Mouse (Mus musculus): ENCODE data around the gene Ccnt1. TPM values are rescaled to one million over a fixed set of nuclear protein-coding genes. Genes with fewer than 3 reads are reported as not detected.
A peak's percentile ranks its signal among the peaks of the same experiment; 100 is the strongest.

Gene Ccnt1
- total and polyA plus RNA-seq, 2 experiments = 7.4 to 13.5 TPM

DNA sequence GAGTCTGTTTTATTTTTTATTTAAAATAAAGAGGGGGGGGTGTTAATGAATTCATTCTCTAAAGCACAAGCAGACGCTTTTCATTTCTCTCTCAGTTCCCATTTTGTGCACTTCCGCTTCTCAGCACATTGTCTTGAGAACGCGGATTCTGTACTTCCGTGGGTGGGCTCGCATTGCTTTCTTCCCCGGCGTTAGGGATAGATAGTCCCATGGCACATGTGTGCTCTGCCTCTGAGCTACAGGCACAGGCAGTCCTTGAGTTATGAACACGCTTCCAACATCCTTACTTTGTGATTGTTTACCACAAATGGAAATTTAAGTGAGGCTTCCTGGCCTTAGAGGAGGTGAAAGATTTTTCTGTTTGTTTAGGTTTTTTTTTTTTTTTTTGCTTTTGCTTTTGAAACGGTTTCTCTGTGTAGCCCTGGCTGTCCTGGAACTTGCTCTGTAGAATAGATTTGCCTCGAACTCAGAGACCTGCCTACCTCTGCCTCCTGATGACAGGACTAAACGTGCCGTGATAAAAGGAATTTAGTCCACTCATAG lies 59.3 kb downstream of the Ccnt1 start:
- peak; percentile 37 for DNase-seq (ENCODE audit: extremely low read depth, low read depth, low spot score)
- H3K36me3 ChIP-seq (ENCODE audit: control insufficient read depth, insufficient read depth, low read length) = no peaks in the 10 kb centered on the region
- no peaks in the 10 kb centered on the region for H3K79me2 ChIP-seq (ENCODE audit: control insufficient read depth, insufficient read depth, low read length)
- WGBS = 63% methylated on average over 13 of the region's 13 CpGs
- H3K4me1 ChIP-seq (ENCODE audit: control insufficient read depth, insufficient read depth, low read length) = no peaks in the 10 kb centered on the region
- H3K9ac ChIP-seq (ENCODE audit: low read depth, low read length) = no peak overlapping the region
- TF ChIP-seq POLR2A (IDR thresholded peaks at IDR 0.05; ENCODE audit: extremely low read depth, insufficient read depth, low read length) (no peak), CTCF (IDR thresholded peaks at IDR 0.05; ENCODE audit: low read depth, low read length) (no peak)
- no peaks in the 10 kb centered on the region for H3K27me3 ChIP-seq (ENCODE audit: control insufficient read depth, insufficient read depth, low read length)
- no peak overlapping the region for H3K4me3 ChIP-seq (ENCODE audit: insufficient read depth, low read depth, low read length)
- peak overlapping the region; percentile 61 for H3K27ac ChIP-seq (replicated peaks; ENCODE audit: insufficient read depth, low read depth, low read length)

GRCm38 (mm10) chr15:98510438-98511385 lies 60.0 kb downstream of the Ccnt1 start:
- WGBS = 28% methylated on average over 25 of the region's 25 CpGs
- peak; percentile 28 for DNase-seq (ENCODE audit: extremely low read depth, low read depth, low spot score)
- H3K27ac ChIP-seq (replicated peaks; ENCODE audit: insufficient read depth, low read depth, low read length) = peak overlapping the region; percentile 61
- H3K79me2 ChIP-seq (ENCODE audit: control insufficient read depth, insufficient read depth, low read length) = no peaks in the 10 kb centered on the region
- no peaks in the 10 kb centered on the region for H3K27me3 ChIP-seq (ENCODE audit: control insufficient read depth, insufficient read depth, low read length)
- H3K4me3 ChIP-seq (ENCODE audit: insufficient read depth, low read depth, low read length) = peak overlapping the region; percentile 42; the same call in 1 of the 2 replicates
- no peaks in the 10 kb centered on the region for H3K36me3 ChIP-seq (ENCODE audit: control insufficient read depth, insufficient read depth, low read length)
- TF ChIP-seq POLR2A (IDR thresholded peaks at IDR 0.05; ENCODE audit: extremely low read depth, insufficient read depth, low read length) (no peak), CTCF (IDR thresholded peaks at IDR 0.05; ENCODE audit: low read depth, low read length) (peak; percentile 88)
- H3K4me1 ChIP-seq (ENCODE audit: control insufficient read depth, insufficient read depth, low read length) = no peaks in the 10 kb centered on the region
- peak overlapping the region; percentile 58 for H3K9ac ChIP-seq (ENCODE audit: low read depth, low read length)

GRCm38 (mm10) chr15:98509387-98509786 lies 61.3 kb downstream of the Ccnt1 start:
- Histone ChIP-seq H3K9ac (ENCODE audit: low read depth, low read length) (no peak overlapping the region), H3K4me3 (ENCODE audit: insufficient read depth, low read depth, low read length) (no peak overlapping the region), H3K36me3 (ENCODE audit: control insufficient read depth, insufficient read depth, low read length) (no peaks in the 10 kb centered on the region), H3K27ac (replicated peaks; ENCODE audit: insufficient read depth, low read depth, low read length) (no peak overlapping the region), H3K27me3 (ENCODE audit: control insufficient read depth, insufficient read depth, low read length) (peaks cover 4% of the 10 kb centered on the region; the same call in 1 of the 2 replicates), H3K79me2 (ENCODE audit: control insufficient read depth, insufficient read depth, low read length) (no peaks in the 10 kb centered on the region), H3K4me1 (ENCODE audit: control insufficient read depth, insufficient read depth, low read length) (no peaks in the 10 kb centered on the region)
- TF ChIP-seq CTCF (IDR thresholded peaks at IDR 0.05; ENCODE audit: low read depth, low read length) (no peak), POLR2A (IDR thresholded peaks at IDR 0.05; ENCODE audit: extremely low read depth, insufficient read depth, low read length) (no peak)
- no peak for DNase-seq (ENCODE audit: extremely low read depth, low read depth, low spot score)
- 56% methylated on average over 2 of the region's 2 CpGs for WGBS

DNA sequence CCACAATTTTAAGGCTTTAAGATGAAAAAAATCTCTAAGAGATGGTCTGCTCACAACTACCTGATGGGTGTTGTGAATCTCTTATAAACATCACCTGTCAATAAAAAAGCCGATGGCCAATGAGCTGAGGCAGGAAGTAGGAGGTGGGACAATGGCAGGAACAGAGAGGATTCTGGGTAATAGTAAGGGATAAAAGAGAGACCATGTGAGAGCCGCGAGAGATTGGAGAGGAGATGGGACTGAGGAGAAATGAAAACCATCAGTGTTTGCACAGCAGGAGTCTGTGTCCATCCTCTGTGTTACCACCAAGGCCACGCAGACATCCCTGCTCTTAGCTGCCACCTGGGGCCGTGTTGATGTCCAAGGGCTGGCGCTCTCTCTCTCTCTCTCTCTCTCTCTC lies 63.4 kb downstream of the Ccnt1 start:
- DNase-seq (ENCODE audit: extremely low read depth, low read depth, low spot score) = no peak
- Histone ChIP-seq H3K9ac (ENCODE audit: low read depth, low read length) (no peak overlapping the region), H3K27ac (replicated peaks; ENCODE audit: insufficient read depth, low read depth, low read length) (no peak overlapping the region), H3K36me3 (ENCODE audit: control insufficient read depth, insufficient read depth, low read length) (no peaks in the 10 kb centered on the region), H3K4me1 (ENCODE audit: control insufficient read depth, insufficient read depth, low read length) (no peaks in the 10 kb centered on the region), H3K4me3 (ENCODE audit: insufficient read depth, low read depth, low read length) (no peak overlapping the region), H3K27me3 (ENCODE audit: control insufficient read depth, insufficient read depth, low read length) (peaks cover 4% of the 10 kb centered on the region; the same call in 1 of the 2 replicates), H3K79me2 (ENCODE audit: control insufficient read depth, insufficient read depth, low read length) (no peaks in the 10 kb centered on the region)
- TF ChIP-seq CTCF (IDR thresholded peaks at IDR 0.05; ENCODE audit: low read depth, low read length) (no peak), POLR2A (IDR thresholded peaks at IDR 0.05; ENCODE audit: extremely low read depth, insufficient read depth, low read length) (no peak)
- WGBS = 80% methylated on average over 6 of the region's 6 CpGs

GRCm38 (mm10) chr15:98506253-98506957 lies 64.3 kb downstream of the Ccnt1 start:
- WGBS = 76% methylated on average over 9 of the region's 9 CpGs
- no peaks in the 10 kb centered on the region for H3K4me1 ChIP-seq (ENCODE audit: control insufficient read depth, insufficient read depth, low read length)
- peak; percentile 38 for DNase-seq (ENCODE audit: extremely low read depth, low read depth, low spot score)
- peaks cover 4% of the 10 kb centered on the region; the same call in 1 of the 2 replicates for H3K27me3 ChIP-seq (ENCODE audit: control insufficient read depth, insufficient read depth, low read length)
- H3K4me3 ChIP-seq (ENCODE audit: insufficient read depth, low read depth, low read length) = no peak overlapping the region
- H3K79me2 ChIP-seq (ENCODE audit: control insufficient read depth, insufficient read depth, low read length) = no peaks in the 10 kb centered on the region
- H3K36me3 ChIP-seq (ENCODE audit: control insufficient read depth, insufficient read depth, low read length) = no peaks in the 10 kb centered on the region
- no peak overlapping the region for H3K27ac ChIP-seq (replicated peaks; ENCODE audit: insufficient read depth, low read depth, low read length)
- TF ChIP-seq CTCF (IDR thresholded peaks at IDR 0.05; ENCODE audit: low read depth, low read length) (no peak), POLR2A (IDR thresholded peaks at IDR 0.05; ENCODE audit: extremely low read depth, insufficient read depth, low read length) (no peak)
- H3K9ac ChIP-seq (ENCODE audit: low read depth, low read length) = no peak overlapping the region
